Mouse (Mus musculus) erythroblast, embryonic 14.5 days (primary cell): ENCODE measurements around the gene Creg2. TPM values are rescaled to one million over a fixed set of nuclear protein-coding genes. Genes with fewer than 3 reads are reported as not detected.

Experiments used
- H3K27me3 ChIP-seq: 2 replicates; pipeline ENCODE4 v1.6.1; 2012; ENCODE audit warnings: inconsistent platforms; ENCODE audit not compliant: control insufficient read depth
- H3K36me3 ChIP-seq: 2 replicates; pipeline ENCODE4 v1.6.1; 2012; ENCODE audit warnings: mild to moderate bottlenecking, inconsistent platforms; ENCODE audit not compliant: control insufficient read depth
- H3K4me1 ChIP-seq: 2 replicates; pipeline ENCODE4 v1.6.1; 2012; ENCODE audit warnings: inconsistent platforms; ENCODE audit not compliant: control insufficient read depth
- H3K4me3 ChIP-seq: replicated peaks from 2 replicates; pipeline ENCODE3; 2012; ENCODE audit warnings: moderate library complexity, mild to moderate bottlenecking, inconsistent platforms
- H3K9me3 ChIP-seq: 2 replicates; pipeline ENCODE4 v1.6.1; 2012; ENCODE audit warnings: low read length, inconsistent platforms, mixed read lengths; ENCODE audit not compliant: control insufficient read depth
- GATA1 ChIP-seq: IDR thresholded peaks from 2 replicates; pipeline ENCODE4 v1.6.1; 2012; ENCODE audit warnings: low read length, inconsistent platforms, mixed read lengths
- TAL1 ChIP-seq: IDR thresholded peaks from 3 replicates; pipeline ENCODE4 v1.6.1; 2012; ENCODE audit warnings: low read length, inconsistent platforms, mixed read lengths
- polyA plus RNA-seq: library from polyadenylated mRNA; stranded (reverse); fragments of >175 nt; gene quantifications from 2 replicates; pipeline ENCODE4 v1.2.3, GENCODE M21; 2012

Gene Creg2
- polyA plus RNA-seq, 1 experiment, result not detected

DNA sequence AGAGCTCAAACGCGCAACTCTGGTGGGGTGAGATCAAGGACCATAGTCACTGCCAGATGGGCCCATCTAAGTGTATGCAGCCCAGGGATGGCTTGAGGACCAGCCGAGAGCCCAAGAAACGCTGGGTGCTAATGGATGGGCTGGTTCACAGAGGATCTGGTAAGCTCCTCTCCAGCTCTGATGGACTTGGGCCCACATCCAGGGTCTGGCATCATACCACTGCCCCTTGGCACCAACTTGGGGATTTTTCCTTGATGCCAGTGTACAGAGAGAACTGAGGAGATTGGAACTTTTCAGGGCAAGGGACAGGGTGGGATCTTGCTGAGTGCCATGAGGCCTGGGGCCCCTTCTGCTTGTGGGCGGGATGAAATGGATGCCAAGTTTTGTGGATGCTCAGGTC, 30.4 kb upstream of the Creg2 start:
- no peaks in the 10 kb centered on the region for H3K9me3 ChIP-seq
- no peaks in the 10 kb centered on the region for H3K36me3 ChIP-seq
- H3K27me3 ChIP-seq, result no peaks in the 10 kb centered on the region
- TF ChIP-seq GATA1 (no peak), TAL1 (no peak)
- H3K4me1 ChIP-seq, result no peaks in the 10 kb centered on the region
- no peak overlapping the region for H3K4me3 ChIP-seq

DNA sequence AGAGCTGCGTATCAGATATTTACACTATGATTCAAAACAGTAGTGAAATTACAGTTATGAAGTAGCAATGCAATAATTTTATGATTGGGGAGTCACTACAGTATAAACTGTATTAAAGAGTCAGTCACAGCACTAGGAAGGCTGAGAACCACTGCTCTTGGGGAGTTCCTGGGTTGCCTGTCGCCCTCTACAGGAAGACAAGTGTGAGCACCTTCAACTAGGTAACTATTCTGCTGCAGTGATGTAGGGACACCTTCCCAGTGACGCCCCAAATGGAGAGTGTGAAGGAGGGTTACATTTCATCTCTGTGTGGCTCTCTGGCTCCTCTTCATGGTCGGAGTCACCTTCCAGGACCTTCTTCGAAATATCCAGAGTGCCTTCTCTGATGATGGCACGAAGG, 29.3 kb upstream of the Creg2 start:
- H3K27me3 ChIP-seq, result no peaks in the 10 kb centered on the region
- no peaks in the 10 kb centered on the region for H3K4me1 ChIP-seq
- no peak for TF ChIP-seq TAL1
- TF ChIP-seq GATA1, result no peak
- no peaks in the 10 kb centered on the region for H3K36me3 ChIP-seq
- no peak overlapping the region for H3K4me3 ChIP-seq
- H3K9me3 ChIP-seq, result no peaks in the 10 kb centered on the region

DNA sequence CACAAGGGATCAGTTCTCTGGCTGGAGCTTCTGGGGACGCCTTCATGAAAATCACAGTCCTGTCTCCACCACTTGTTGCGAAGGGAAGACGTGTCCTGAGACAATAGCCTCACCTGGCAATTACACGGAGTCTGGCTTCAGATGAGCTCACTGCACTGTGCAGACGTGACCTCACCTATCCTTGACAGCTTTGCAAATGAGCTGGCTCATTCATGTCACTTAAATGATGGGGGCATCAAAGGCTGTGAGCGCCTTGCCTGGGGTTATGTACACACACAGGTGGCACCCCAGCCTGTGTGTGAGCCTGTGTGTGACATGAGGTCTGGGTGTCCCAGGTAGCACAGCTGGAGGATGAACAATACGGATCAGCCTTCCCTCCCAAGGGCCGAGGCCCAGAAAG, 27.6 kb upstream of the Creg2 start:
- no peak for TF ChIP-seq TAL1
- TF ChIP-seq GATA1, result no peak
- Histone ChIP-seq H3K27me3 (no peaks in the 10 kb centered on the region), H3K36me3 (no peaks in the 10 kb centered on the region), H3K4me1 (no peaks in the 10 kb centered on the region), H3K9me3 (no peaks in the 10 kb centered on the region), H3K4me3 (no peak overlapping the region)

DNA sequence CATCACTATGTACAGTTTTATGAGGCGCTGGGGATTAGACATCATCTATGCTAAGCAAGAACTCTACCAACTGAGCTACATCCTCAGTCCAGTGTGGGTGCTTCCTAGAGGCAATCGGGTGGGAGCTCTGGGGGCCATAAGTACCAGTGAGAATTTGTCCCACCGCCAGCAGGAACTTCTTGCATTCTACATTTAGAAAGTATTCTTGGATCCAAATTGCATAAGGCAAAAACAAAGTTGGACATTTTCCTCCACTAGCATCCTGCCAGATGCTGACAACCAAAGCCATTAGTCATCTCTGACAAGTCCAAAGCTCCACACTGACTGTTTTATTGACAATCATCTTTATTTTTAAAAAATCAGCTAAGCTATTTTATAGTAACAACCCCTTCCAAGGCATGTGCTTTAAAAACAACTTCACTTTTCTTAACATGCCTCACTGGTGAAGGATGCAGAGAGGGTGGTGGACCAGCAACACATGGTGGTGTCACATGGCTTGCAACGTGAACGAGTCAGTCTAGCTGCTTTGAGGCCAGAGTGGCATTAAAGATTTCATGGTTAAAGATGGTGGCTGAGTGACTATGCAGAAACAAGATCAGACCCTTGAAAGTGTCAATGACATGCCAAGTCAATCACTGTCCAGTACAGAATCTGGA, 25.1 kb upstream of the Creg2 start:
- Histone ChIP-seq H3K36me3 (peaks cover 5% of the 10 kb centered on the region), H3K4me1 (peaks cover 4% of the 10 kb centered on the region), H3K9me3 (no peaks in the 10 kb centered on the region), H3K27me3 (no peaks in the 10 kb centered on the region), H3K4me3 (no peak overlapping the region)
- TF ChIP-seq TAL1 (no peak), GATA1 (no peak)

DNA sequence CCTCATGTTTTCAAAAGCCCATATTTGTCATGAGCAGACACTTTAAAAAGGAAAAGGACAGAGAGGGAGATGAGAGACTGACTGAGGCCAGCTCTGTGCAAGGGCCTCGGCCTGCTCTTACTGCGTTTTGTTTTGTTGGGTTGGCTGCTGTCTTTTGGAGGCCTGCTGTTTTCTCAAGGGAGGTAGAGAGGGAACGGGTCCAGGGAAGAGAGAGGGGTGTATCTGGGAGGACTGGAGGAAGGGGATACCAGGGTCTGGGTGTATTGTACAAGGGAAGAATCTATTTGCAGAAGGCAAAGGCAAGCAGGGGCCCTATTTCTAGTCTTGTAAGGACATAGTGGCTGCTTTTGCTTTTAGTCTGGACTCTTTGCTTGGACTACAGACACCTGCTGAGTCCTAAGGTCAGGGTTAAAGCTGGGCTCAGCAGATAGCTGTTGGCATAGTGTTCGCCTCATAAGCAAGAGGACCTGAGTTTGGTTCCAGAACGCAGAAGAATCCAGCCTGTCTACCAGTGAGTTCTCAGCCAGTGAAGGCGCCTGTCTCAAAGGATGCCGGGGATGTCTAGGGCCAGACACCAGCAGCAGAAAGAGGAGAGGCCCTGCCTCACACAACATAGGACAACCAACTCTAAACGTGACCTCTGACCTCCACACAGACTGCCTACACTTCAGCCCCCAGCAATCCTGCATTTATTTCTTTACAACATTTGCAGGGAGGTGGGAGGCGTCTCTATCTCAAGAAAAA, 21.3 kb upstream of the Creg2 start:
- Histone ChIP-seq H3K4me1 (peaks cover 18% of the 10 kb centered on the region), H3K27me3 (no peaks in the 10 kb centered on the region), H3K36me3 (peaks cover 11% of the 10 kb centered on the region), H3K4me3 (no peak overlapping the region), H3K9me3 (peaks cover 4% of the 10 kb centered on the region)
- TF ChIP-seq TAL1 (no peak), GATA1 (no peak)

DNA sequence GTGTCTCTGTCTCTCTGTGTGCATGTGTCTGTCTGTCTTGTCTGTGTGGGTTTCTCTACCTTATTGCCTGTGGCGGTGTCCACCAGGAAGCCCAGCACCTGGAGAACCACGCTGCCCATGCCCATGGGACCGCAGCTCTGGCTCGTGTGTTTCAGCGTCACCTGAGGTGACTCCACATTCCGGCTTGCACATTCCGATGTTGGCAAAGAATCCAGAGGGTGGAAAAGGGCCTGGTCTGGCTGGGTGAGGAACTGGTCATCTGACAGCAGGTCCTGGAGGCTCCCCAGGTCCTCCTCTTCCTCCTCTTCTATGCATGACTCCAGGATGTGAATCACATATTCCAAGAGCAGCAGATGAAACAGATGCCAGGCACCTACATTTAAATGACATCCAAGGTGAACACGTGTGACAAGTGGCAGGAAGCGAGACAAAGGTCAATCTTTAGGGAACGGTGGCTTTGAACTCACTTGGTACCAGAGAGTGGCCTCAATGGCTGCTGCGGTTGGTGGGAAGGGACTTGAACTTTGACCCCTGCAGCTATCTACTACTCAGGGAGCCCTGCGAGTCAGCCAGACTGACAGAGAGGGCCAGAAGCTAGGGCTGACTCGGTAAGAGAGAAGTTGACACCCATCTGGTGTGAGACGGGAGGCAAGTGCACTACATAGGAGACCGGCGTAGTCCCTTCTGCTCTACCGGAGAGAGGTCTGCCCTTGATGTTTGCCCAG, 19.1 kb upstream of the Creg2 start:
- Histone ChIP-seq H3K4me3 (peak overlapping the region; percentile 63), H3K4me1 (peaks cover 18% of the 10 kb centered on the region), H3K36me3 (peaks cover 11% of the 10 kb centered on the region), H3K27me3 (no peaks in the 10 kb centered on the region), H3K9me3 (peaks cover 4% of the 10 kb centered on the region)
- TF ChIP-seq TAL1 (no peak), GATA1 (no peak)

DNA sequence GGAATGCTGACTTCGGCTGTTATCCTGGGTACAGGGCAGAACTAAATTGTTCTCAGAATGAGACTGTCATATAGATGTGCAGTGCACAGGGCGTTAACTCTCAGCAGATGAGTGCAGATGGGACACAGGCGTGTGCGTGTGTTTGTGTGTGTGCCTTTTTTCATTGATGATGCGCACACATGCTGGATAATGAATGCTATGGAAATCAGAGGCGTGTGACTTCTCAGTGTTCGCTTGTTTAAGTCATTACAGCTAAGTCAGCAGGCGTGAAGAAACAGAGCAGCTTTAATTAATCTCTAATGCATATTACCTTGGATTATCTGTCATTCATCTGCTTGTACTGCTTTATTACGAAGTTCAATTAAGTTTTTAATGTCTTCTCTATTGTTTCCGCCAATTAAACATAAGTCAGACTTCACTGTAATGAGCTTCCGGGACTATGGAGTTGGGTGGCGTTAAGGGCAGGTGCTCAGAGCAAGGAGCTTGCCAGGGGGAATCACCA, 15.5 kb upstream of the Creg2 start:
- H3K27me3 ChIP-seq, result no peaks in the 10 kb centered on the region
- no peak overlapping the region for H3K4me3 ChIP-seq
- peaks cover 9% of the 10 kb centered on the region for H3K36me3 ChIP-seq
- TF ChIP-seq GATA1, result no peak
- TF ChIP-seq TAL1, result no peak
- peaks cover 23% of the 10 kb centered on the region for H3K4me1 ChIP-seq
- H3K9me3 ChIP-seq, result peaks cover 4% of the 10 kb centered on the region

DNA sequence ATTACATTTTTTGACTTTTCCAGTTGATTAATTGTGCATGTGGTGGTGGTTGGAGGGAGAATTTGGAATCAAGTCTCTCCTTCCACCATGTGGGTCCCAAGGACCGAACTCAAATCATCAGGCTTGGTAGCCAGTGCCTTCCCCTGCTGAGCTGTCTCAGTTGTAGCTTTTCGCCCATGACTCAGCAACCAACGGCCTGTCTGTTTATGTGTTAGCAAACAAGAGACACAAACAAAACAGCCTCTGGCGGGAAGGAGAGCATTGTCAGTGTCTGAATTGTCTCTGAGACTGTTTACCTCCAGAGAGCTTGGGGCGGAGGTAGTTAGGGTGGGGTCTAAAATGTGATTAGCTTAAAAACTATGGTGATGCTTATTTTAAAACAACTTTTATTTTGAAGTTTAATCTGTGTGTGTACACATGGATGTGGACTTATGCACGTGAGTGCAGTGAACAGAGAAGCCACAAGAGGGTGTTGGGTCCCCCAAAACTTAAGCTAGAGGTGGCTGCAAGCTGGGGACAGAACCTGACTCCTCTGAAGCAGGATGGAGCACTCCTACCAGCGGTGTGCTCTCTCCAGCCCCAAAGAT, 12.9 kb upstream of the Creg2 start:
- Histone ChIP-seq H3K4me1 (peaks cover 12% of the 10 kb centered on the region), H3K9me3 (no peaks in the 10 kb centered on the region), H3K27me3 (peaks cover 2% of the 10 kb centered on the region; the same call in 1 of the 2 replicates), H3K36me3 (no peaks in the 10 kb centered on the region), H3K4me3 (no peak overlapping the region)
- TF ChIP-seq GATA1 (no peak), TAL1 (no peak)

DNA sequence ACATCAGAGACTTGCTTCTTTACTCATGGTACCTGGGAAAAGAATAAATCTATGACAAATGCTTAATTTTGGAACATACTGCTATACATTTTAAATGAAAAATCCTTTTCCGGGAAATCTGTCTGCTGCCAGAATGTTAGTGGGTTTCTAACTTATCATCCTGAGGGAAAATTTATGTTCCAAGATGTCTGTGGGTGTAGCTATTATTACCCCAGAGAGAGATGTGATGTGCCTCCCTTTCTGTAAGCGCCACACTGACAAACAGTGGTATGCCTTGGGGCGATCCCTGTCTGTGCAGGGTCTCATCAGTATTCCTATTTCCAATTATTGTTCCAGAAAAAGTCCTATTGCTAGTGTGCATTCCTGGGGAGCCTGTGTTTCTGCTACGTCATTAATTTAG, 11.8 kb upstream of the Creg2 start:
- H3K36me3 ChIP-seq, result no peaks in the 10 kb centered on the region
- no peak overlapping the region for H3K4me3 ChIP-seq
- H3K9me3 ChIP-seq, result no peaks in the 10 kb centered on the region

More for the DNA sequence above, 11.8 kb upstream of the Creg2 start:
- TF ChIP-seq GATA1 (no peak), TAL1 (no peak)
- H3K4me1 ChIP-seq, result peaks cover 12% of the 10 kb centered on the region
- H3K27me3 ChIP-seq, result peaks cover 4% of the 10 kb centered on the region
